Mouse (Mus musculus): ENCODE data around the gene Hist1h4f.

Hist1h4f gene

GRCm38 (mm10) chr13:23513517-23513916, 37.9 kb downstream of the Hist1h4f start:
- no peak for DNase-seq (ENCODE audit: low read depth)

- DNase-seq (ENCODE audit: low read depth): no peak
These were observed 41.3 kb downstream of the Hist1h4f start for GRCm38 (mm10) chr13:23510127-23510526.

GRCm38 (mm10) chr13:23506819-23507515, 44.5 kb downstream of the Hist1h4f start:
- DNase-seq (ENCODE audit: low read depth): no peak

- DNase-seq (ENCODE audit: low read depth): no peak
These were observed 45.1 kb downstream of the Hist1h4f start for GRCm38 (mm10) chr13:23506351-23506750.

GRCm38 (mm10) chr13:23505662-23506345, 45.6 kb downstream of the Hist1h4f start:
- no peak for DNase-seq (ENCODE audit: low read depth)

GRCm38 (mm10) chr13:23503797-23504196, 47.7 kb downstream of the Hist1h4f start:
- no peak for DNase-seq (ENCODE audit: low read depth)

GRCm38 (mm10) chr13:23502916-23503315, 48.5 kb downstream of the Hist1h4f start:
- no peak for DNase-seq (ENCODE audit: low read depth)

- no peak for DNase-seq (ENCODE audit: low read depth)
These were observed 49.3 kb downstream of the Hist1h4f start for GRCm38 (mm10) chr13:23502031-23502567.

GRCm38 (mm10) chr13:23501511-23501910, 49.9 kb downstream of the Hist1h4f start:
- DNase-seq (ENCODE audit: low read depth): no peak
